Mouse (Mus musculus): Measurements from ENCODE around the gene 6330403K07Rik. TPM values are rescaled to one million over a fixed set of nuclear protein-coding genes. Genes with fewer than 3 reads are reported as not detected.

Gene 6330403K07Rik
- total RNA-seq (2021) = under 1 TPM; 0.76 to 0.86 TPM
- long read RNA-seq, experiment 1 = 0 reads
- long read RNA-seq, experiment 2, partial matches to known transcripts = 0 of 1 reads
- long read RNA-seq, experiment 2, other reads (novel, unspliced or antisense) = 1 of 1 reads

DNA sequence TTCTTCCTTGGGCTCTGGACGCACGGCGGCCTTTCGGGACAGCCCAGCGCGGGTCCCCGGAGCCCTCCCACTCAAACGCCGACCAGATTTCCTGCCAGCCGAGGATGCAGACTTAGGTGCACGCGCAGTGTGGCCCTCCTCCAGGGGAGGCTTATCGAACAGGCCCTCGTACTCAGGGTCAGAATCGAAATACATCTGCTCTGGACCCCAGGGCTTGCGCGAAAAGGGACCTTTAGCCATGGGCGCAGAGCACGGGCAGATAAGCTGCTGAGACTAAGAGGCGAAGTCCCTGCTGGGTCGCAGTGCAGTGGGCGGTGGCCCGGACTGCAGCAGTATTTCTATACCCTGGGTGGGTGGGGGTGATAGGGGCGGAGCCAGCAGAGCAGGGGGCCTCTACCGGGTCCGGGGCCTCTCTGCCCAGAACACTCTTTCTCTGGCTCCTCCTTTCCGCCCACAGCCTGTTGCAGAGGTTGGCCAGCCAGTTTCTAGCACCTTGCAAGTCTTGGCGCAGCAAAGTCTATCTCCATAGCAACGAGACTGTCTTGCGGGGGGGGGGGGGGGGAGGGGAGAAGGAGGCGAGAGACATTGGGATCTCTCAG lies at the start of gene 6330403K07Rik:
6330403K07Rik (minus strand) TSS at position 351 of the 599 bp plus-strand sequence.
- intact Hi-C loops (cut with DNase I) = no loop called here
- peak in 1 of 2 experiments; percentile 4 for DNase-seq

DNA sequence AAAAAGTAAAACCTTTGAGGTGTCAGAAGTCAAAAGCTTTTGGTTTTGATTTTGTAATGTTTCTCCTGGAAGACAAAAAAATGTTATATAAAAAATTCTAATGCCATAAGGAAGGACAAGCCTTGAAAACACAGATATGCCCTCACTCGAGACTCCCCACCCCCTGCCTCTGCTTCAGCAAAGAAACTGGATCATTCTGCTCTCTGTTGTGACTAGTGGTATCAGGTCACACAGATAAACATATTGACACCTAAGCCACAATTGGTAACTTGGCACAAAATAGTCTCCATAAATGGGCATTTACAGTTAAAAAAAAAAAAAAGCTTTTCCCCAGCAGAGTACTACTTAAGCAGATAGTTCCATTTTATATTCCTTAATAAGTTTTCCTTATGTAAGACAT lies 43.0 kb upstream of the 6330403K07Rik start:
- no peak for DNase-seq
- intact Hi-C loops (cut with DNase I) = no loop called here

DNA sequence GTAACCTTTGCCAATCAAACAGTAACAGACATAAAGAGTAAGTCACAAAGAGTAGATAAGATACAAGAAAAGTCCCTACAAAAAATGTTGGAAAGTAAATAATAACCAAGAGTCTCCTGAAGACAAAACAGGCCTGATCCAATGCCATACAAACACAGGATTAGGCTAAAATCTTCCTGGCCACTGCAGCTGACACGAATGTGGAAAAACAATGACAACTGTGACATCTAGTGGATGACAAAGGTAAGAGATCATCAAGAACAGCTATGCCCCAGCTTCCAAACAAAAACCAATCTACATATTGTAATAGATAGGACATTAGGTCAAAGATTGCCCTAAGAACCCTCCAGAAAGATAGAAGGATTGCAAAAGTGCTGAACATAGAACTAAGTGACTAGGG lies 19.2 kb upstream of the 6330403K07Rik start:
- intact Hi-C loops (cut with DNase I) = loop anchor here (5.0 kb wide), 1 partner anchor 65 kb away; no protein-coding TSS in a partner anchor
- no peak for DNase-seq

DNA sequence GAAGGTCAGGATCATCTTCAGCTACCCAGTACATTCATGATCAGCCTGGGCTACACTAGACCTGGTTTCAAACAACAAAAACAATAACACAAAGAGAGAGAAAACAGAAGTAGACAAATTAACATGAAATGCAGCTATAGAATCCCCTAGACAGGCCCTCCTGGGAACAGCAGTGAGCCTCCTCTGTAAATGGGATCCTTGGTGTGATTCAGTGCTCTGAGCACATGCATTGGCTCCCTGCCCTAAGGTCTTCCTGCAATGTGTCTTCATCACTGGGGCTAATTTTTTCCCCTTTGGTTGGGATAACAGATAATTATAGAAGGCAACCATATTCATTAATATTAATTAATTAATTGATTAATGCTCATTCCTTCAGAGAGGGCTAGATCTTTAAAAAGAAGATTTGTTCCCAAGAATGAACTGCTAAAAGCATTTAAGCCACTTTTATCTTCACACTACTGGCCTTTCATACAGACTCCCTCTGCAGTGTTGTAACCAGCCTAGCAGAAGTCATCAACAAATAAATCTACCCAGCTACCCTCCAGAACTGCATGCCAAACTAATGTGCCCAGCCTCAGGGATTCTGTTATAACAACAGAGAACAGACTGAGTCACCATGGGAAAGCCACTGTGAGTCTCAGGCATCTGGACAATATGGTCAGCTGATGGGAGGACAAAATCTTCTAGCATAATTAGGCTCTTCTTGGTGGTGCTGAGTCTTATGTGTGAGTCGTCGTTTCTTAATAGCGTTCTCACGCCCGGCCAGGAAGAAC lies 6.4 kb upstream of the 6330403K07Rik start:
- intact Hi-C loops (cut with DNase I) = no loop called here
- no peak for DNase-seq

- intact Hi-C loops (cut with DNase I) = no loop called here
- DNase-seq = no peak
Measured at GRCm38 (mm10) chr11:71032491-71033162, 686 bp downstream of the 6330403K07Rik start.

- intact Hi-C loops (cut with DNase I) = no loop called here
- no peak for DNase-seq
Measured at GRCm38 (mm10) chr11:71032070-71032469, 1.2 kb downstream of the 6330403K07Rik start.

- no peak for DNase-seq
- intact Hi-C loops (cut with DNase I) = no loop called here
Measured at GRCm38 (mm10) chr11:71029403-71030118, 3.8 kb downstream of the 6330403K07Rik start.

- intact Hi-C loops (cut with DNase I) = no loop called here
- no peak for DNase-seq
Measured at GRCm38 (mm10) chr11:71028280-71028679, 5.0 kb downstream of the 6330403K07Rik start.

DNA sequence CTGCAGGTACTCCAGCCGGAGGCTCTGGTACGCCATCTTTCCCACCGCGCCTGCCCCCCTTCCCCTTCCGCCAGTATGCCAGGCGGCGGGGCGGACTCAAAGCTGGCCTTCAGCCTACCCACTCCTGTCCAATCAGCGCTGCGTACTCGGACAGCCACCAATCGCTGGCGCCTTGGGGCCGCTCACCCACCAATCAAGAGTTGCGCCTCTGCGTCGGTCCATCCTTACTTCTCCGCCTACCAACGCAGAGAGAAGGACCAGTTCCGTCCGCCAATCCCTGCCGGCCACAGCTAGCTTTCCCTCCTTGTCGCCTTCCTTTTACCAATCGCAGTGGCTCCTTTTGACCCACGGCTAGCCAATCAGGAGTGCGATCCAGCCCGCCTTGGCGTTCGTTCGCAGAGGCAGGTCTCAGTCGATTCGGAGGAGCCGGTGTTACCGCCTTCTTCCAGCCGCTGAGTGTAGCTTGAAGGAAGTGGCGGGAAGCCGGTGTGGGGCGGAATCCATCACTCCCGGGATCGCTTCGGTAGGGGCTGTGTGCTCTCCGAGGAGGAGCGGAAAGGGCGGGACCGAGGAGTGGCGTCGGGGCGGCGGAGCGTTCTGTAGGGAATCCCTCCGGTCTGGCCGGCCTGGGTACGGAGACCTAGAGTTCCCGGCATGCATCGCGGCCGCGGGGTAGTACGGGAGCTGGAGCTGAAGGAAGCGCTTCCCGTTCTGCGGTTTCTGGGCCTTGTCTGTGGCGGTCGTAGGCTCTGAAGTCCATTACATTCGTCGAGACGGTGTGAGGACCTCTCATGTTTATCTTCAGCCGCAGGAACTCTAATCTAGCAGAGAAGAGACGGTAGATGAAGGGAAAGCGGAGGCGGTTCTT lies 13.9 kb downstream of the 6330403K07Rik start, which contains the start of the genes Mis12 and Derl2:
Mis12 (plus strand) TSS at position 411 of the 868 bp plus-strand sequence.
Derl2 (minus strand) TSS at position 641 of the 868 bp plus-strand sequence.
- intact Hi-C loops (cut with DNase I) = no loop called here
- DNase-seq = peak; percentile 96 to 97

GRCm38 (mm10) chr11:71018416-71019200 lies 14.7 kb downstream of the 6330403K07Rik start:
- no peak for DNase-seq
- intact Hi-C loops (cut with DNase I) = no loop called here

- intact Hi-C loops (cut with DNase I) = no loop called here
- DNase-seq = no peak
Measured at GRCm38 (mm10) chr11:71017051-71017450, 16.3 kb downstream of the 6330403K07Rik start.

DNA sequence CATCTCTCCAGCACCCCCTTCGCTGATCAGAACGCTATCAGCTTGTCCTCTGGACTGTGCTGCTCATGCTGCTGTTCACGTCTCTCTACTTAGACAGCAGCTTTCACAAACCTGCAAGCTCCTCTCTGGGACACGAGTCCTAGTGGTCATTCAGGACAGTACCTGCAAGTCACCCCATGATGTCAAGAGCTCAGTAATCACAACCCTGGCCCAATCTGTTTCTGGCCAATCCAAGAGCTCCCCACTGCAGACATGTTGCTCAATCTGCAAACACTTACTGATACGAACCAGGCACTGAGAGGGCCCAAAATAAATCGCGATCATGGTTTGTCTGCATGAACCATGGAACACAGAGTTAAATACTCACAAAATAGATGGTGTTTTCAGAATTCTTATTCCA lies 20.6 kb downstream of the 6330403K07Rik start:
- DNase-seq = no peak
- intact Hi-C loops (cut with DNase I) = no loop called here

DNA sequence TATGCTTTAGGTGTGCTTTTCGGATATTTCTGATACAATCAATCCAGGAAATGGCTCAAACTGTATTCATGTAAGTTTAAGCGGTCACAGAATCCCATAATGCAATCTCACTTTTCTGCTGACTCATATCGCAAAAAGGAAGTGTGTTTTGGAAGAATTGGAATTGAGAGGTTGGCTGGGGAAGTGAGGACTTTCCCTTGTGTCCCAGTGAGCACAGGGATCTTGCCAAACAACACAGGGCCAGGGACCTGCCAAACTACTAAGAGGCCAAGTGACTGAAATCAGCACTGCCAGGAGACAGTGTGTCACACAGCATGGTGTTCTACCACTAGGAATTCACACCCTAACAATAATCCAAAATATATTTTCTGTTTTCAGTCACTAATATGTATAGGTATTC lies 25.0 kb downstream of the 6330403K07Rik start:
- intact Hi-C loops (cut with DNase I) = no loop called here
- DNase-seq = peak; percentile 23 to 25

DNA sequence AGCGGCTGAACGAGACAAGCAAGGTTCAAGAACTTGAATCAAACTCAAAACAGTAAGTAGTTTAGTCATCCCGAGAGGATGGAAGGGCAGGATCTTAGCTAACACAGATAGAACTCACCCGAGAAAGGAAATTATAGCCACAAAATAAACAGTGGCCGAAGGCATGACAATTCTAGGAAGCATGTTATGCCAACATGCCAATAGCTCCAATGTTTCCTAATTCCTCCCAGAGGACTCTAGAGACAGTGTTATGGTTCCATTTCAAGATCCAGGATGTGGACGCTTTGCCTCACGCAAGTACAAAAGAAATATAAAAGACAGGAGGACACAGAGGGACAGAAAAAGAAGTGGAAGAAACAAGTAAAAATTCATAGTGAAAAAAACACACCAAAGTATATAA lies 25.5 kb downstream of the 6330403K07Rik start:
- no peak for DNase-seq
- intact Hi-C loops (cut with DNase I) = no loop called here

- intact Hi-C loops (cut with DNase I) = no loop called here
- no peak for DNase-seq
Measured at GRCm38 (mm10) chr11:71007026-71007425, 26.3 kb downstream of the 6330403K07Rik start.

DNA sequence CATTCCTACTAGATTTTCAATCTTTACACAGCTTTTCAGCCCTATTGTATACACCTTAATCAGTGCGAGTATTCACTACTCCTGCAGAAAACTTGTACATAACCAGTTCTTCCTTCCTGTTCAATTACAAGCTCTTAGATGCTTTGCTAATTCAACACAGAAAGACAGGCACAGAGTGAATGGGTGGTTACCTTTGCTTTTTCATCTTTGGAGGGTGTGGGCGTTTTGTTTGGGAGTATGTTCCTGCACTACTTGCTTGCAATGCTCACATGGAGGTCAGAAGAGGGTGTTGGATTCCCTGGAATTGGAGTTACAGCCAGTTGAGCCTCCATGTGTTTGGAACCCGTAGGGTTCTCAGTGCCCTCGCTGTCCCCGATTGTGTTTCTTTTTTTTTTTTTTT lies 28.3 kb downstream of the 6330403K07Rik start:
- DNase-seq = no peak
- intact Hi-C loops (cut with DNase I) = no loop called here

DNA sequence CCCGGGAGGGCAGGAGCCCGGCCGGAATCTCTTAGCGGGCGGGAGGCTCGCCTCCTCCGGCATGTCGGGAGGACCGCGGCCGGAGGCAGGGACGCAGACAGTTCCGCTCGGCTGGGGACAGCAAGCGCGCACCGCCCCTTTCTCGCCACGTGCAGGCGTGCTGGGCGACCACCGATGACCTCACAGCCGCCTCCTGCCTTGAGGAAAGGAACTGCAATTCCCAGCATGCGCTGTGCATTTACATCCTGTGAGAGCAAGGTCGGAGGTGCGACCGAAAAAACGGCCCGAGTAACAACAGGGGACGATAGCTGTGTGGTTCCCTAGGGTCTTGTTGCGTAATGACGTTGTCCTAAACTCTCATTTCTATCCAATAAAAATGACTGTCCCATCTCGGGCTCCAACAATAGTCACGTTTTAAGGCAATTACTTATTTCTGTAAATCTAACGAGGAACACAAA lies 29.0 kb downstream of the 6330403K07Rik start, which contains the start of gene Dhx33:
Dhx33 (minus strand) TSS at position 122 of the 458 bp plus-strand sequence.
- intact Hi-C loops (cut with DNase I) = no loop called here
- peak; percentile 94 to 96 for DNase-seq

- intact Hi-C loops (cut with DNase I) = loop anchor here (2.0 kb wide), 1 partner anchor 19 kb away; no protein-coding TSS in a partner anchor
- DNase-seq = peak in 1 of 2 experiments; percentile 38
Measured at GRCm38 (mm10) chr11:71003611-71004315, 29.6 kb downstream of the 6330403K07Rik start.

Measured in heart, postnatal 14 days (tissue).